Mouse (Mus musculus): ENCODE data around the gene Nomo1. TPM values are rescaled to one million over a fixed set of nuclear protein-coding genes. Genes with fewer than 3 reads are reported as not detected.

The Nomo1 gene
- polyA plus RNA-seq, 1 experiment from 2014 or later, result 26.8 TPM

DNA sequence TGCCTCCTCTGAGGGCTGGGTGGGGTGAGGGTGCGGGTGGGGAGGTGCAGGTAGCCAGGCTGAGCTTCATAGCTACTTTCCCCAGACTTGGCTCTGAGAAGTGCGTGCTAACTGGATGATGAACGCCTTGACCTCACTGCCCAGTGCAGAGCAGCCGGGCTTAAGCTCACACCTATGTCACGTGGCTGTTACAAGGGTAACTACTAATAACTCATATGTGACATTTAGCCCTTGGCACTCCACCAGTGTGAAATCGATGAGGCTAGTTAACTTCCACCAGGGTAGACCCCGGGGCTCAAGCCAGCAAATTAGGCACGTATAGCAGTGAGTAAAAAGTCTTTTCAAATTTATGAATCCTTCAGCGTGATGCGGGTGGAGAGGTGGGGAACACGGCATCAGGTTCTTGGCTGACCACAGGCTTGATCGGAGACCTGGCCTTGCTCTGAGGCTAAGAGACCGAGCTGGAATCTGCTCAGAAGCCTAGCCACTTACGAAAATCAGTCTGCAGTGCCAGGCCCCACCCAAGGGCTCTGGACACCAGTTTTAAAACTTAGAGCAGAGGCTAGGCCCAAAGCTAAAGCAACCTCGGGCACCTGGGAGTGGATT is 77.8 kb downstream of the Nomo1 start:
- no peaks in the 10 kb centered on the region for H3K36me3 ChIP-seq (replicated peaks)
- H3K27ac ChIP-seq (replicated peaks), result no peak overlapping the region
- no peaks in the 10 kb centered on the region for H3K9me3 ChIP-seq
- 88% methylated on average over 15 of the region's 15 CpGs for WGBS
- no peak overlapping the region for H3K4me3 ChIP-seq
- peaks cover 25% of the 10 kb centered on the region for H3K4me1 ChIP-seq
- DNase-seq (ENCODE audit: low spot score), result no peak
- H3K27me3 ChIP-seq (replicated peaks; ENCODE audit: low read depth, poor library complexity, severe bottlenecking), result no peaks in the 10 kb centered on the region; the same call in 1 of the 2 replicates

- H3K36me3 ChIP-seq (replicated peaks), result no peaks in the 10 kb centered on the region
- peaks cover 32% of the 10 kb centered on the region for H3K4me1 ChIP-seq
- 64% methylated on average over 6 of the region's 6 CpGs for WGBS
- H3K27ac ChIP-seq (replicated peaks), result no peak overlapping the region
- no peaks in the 10 kb centered on the region for H3K9me3 ChIP-seq
- DNase-seq (ENCODE audit: low spot score), result no peak
- no peaks in the 10 kb centered on the region; the same call in 1 of the 2 replicates for H3K27me3 ChIP-seq (replicated peaks; ENCODE audit: low read depth, poor library complexity, severe bottlenecking)
- no peak overlapping the region for H3K4me3 ChIP-seq
Measured at GRCm38 (mm10) chr7:46111938-46112337, 78.4 kb downstream of the Nomo1 start.

DNA sequence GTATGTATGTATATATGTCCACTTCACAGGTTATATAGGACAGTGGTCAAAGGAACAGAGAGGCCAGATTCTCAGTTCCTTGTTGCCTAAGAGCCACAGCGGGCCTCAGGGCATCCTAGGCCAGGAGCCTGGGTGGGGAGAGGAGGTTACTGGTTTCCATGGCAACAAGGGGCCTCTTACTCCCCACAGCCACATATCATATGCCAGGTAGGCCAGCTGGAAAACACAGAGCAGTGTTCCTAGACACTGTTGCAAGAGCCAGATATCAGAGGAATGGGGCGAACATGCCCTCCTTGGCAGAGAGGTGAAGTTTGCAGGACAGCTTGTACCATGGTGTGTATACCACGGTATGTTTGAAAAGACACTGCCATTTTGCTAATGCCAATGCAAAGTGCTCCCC is 79.9 kb downstream of the Nomo1 start:
- DNase-seq (ENCODE audit: low spot score), result peak; percentile 36
- Histone ChIP-seq H3K9me3 (no peaks in the 10 kb centered on the region), H3K27ac (replicated peaks) (no peak overlapping the region), H3K36me3 (replicated peaks) (no peaks in the 10 kb centered on the region), H3K4me3 (no peak overlapping the region), H3K27me3 (replicated peaks; ENCODE audit: low read depth, poor library complexity, severe bottlenecking) (no peaks in the 10 kb centered on the region; the same call in 1 of the 2 replicates), H3K4me1 (peaks cover 32% of the 10 kb centered on the region)
- WGBS, result 68% methylated on average over 3 of the region's 3 CpGs

DNA sequence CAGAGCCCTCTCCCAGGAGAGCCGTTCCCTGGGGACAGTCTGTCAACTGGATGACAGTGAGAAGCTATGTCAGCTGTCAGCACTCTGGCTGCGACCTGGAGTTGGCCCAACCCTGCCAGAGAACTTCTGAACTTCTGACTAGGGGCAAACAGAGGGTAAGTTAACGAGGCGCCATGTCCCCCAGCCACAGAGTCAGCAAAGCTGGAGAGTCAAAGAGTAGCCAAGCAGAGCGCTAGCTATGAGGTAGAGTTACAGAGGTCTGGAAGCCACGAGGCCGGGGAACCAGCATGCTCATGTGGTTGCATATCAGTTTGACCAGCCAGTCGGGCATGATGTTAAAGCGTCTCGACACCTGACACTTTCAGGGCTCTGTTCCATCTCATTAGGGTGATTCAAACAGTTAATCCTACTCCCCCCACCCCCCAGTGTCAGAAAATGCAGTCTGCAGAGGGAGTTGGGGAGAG is 82.7 kb downstream of the Nomo1 start:
- H3K36me3 ChIP-seq (replicated peaks), result no peaks in the 10 kb centered on the region
- no peaks in the 10 kb centered on the region for H3K9me3 ChIP-seq
- 58% methylated on average over 10 of the region's 10 CpGs for WGBS
- no peak overlapping the region for H3K4me3 ChIP-seq
- peaks cover 32% of the 10 kb centered on the region for H3K4me1 ChIP-seq
- DNase-seq (ENCODE audit: low spot score), result peak; percentile 42
- H3K27me3 ChIP-seq (replicated peaks; ENCODE audit: low read depth, poor library complexity, severe bottlenecking), result no peaks in the 10 kb centered on the region
- no peak overlapping the region for H3K27ac ChIP-seq (replicated peaks)

DNA sequence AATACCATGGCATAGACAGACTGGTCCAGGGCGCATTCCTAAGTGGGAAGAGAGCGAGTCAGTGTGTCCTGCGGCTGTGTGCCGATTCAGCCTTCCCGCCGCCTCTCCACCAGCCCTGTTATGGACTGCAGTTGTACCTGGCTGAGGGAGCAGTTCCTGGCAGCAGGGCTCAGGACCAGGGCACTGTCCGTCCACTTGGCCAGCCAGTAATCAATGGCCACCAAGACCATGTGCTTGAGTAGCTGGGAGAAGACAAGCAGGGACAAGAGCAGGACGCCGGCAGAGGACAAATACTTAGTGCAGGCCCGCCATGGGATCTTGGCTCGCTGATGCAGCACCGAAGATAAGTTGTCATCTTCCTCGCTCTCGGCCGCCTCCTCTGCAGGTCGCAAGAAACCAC is 83.5 kb downstream of the Nomo1 start:
- H3K9me3 ChIP-seq, result no peaks in the 10 kb centered on the region
- DNase-seq (ENCODE audit: low spot score), result no peak
- peak overlapping the region; percentile 7; the same call in 1 of the 2 replicates for H3K27ac ChIP-seq (replicated peaks)
- 93% methylated on average over 16 of the region's 16 CpGs for WGBS
- no peak overlapping the region for H3K4me3 ChIP-seq
- no peaks in the 10 kb centered on the region for H3K27me3 ChIP-seq (replicated peaks; ENCODE audit: low read depth, poor library complexity, severe bottlenecking)
- H3K36me3 ChIP-seq (replicated peaks), result no peaks in the 10 kb centered on the region
- H3K4me1 ChIP-seq, result peaks cover 29% of the 10 kb centered on the region

GRCm38 (mm10) chr7:46122964-46123363 is 89.5 kb downstream of the Nomo1 start:
- WGBS, result 44% methylated on average over 4 of the region's 4 CpGs
- Histone ChIP-seq H3K27ac (replicated peaks) (0 out of 2 replicates have a peak overlapping the region, but pooled peaks have one; percentile 16), H3K4me3 (no peak overlapping the region), H3K4me1 (peaks cover 30% of the 10 kb centered on the region), H3K9me3 (no peaks in the 10 kb centered on the region), H3K36me3 (replicated peaks) (no peaks in the 10 kb centered on the region), H3K27me3 (replicated peaks; ENCODE audit: low read depth, poor library complexity, severe bottlenecking) (no peaks in the 10 kb centered on the region)
- DNase-seq (ENCODE audit: low spot score), result peak; percentile 33

GRCm38 (mm10) chr7:46124460-46124859 is 91.0 kb downstream of the Nomo1 start:
- no peak overlapping the region; the same call in 1 of the 2 replicates for H3K27ac ChIP-seq (replicated peaks)
- H3K4me3 ChIP-seq, result no peak overlapping the region
- WGBS, result 77% methylated on average over 6 of the region's 6 CpGs
- no peak for DNase-seq (ENCODE audit: low spot score)
- H3K27me3 ChIP-seq (replicated peaks; ENCODE audit: low read depth, poor library complexity, severe bottlenecking), result no peaks in the 10 kb centered on the region
- H3K9me3 ChIP-seq, result no peaks in the 10 kb centered on the region
- peaks cover 39% of the 10 kb centered on the region for H3K4me1 ChIP-seq
- H3K36me3 ChIP-seq (replicated peaks), result no peaks in the 10 kb centered on the region

DNA sequence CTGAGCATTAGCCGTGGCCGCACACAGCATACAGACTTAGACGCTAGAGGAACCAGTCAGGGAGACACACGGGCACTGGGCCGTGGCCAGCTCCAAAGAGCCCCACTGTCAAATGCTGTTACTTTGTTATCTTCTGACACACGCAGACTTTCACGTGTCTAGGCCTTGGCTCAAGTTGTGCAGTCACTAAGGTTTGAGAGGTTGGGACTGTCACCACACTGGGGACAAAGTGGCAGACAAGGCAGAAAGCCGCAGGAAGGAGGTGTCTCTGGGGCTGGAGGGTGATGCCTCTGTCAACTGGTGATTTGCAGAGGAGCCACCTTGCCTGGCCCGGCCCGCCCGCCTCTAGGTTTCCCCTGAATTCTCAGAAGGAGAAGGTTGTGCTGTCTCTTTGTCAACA is 91.8 kb downstream of the Nomo1 start:
- H3K36me3 ChIP-seq (replicated peaks), result no peaks in the 10 kb centered on the region
- no peak overlapping the region for H3K4me3 ChIP-seq
- H3K9me3 ChIP-seq, result no peaks in the 10 kb centered on the region
- no peak overlapping the region for H3K27ac ChIP-seq (replicated peaks)
- H3K27me3 ChIP-seq (replicated peaks; ENCODE audit: low read depth, poor library complexity, severe bottlenecking), result no peaks in the 10 kb centered on the region
- no peak for DNase-seq (ENCODE audit: low spot score)
- H3K4me1 ChIP-seq, result peaks cover 43% of the 10 kb centered on the region
- 88% methylated on average over 11 of the region's 11 CpGs for WGBS

DNA sequence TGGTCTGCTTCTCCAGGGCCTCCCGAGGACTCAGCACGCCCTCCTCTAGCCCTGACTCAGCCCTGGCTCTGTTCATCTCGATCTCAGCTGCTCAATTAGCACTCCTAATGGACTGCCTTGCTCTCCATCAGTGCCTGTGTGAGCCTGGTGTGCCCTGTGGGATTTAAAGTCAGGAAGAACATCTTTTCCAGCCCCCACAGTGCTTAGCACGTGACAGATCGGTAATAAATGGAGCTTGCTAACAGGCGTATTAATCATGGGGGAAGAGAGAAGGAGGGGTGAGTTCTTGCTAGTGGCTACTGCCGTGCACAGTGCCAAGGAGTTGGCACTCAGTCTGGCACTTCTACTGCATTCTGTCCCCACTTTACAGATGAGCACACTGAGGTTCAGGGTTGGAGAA is 94.7 kb downstream of the Nomo1 start:
- Histone ChIP-seq H3K36me3 (replicated peaks) (no peaks in the 10 kb centered on the region), H3K4me1 (peaks cover 51% of the 10 kb centered on the region), H3K27me3 (replicated peaks; ENCODE audit: low read depth, poor library complexity, severe bottlenecking) (peaks cover 12% of the 10 kb centered on the region), H3K27ac (replicated peaks) (no peak overlapping the region), H3K4me3 (no peak overlapping the region), H3K9me3 (no peaks in the 10 kb centered on the region)
- WGBS, result 69% methylated on average over 7 of the region's 7 CpGs
- DNase-seq (ENCODE audit: low spot score), result no peak

DNA sequence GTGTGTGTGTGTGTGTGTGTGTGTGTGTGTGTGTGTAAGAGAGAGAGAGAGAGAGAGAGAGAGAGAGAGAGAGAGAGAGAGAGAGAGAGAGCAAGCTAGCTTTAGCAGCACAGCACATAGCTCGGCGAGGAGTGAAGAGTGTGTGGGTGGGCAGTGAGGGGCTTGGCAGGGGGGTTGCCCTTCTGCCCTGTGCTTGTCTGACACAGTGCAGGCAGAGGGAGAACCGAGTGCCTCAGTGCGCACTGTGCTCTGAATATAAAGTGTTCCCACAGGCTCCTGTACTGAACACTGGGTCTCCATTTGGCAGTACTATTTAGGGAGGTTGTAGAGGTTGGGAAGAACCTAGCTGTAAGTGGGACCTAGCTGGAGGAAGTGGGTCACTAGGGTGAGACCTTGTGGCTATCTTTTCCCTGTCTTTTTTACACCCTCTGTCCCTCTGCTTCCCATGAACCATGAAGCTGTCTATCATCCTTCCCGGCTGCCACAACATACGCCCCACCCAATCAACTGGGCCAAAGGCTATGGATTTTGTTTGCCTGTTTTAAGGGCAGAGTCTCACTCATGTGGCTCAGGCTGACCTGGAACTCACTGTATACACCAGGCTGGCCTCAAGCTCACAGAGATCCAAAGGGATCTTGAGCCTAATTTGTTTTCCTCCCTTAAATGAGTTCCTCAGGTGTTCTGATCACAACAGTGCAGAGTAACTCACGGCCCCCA is 96.1 kb downstream of the Nomo1 start:
- H3K4me1 ChIP-seq, result peaks cover 54% of the 10 kb centered on the region
- WGBS, result 54% methylated on average over 7 of the region's 7 CpGs

GRCm38 (mm10) chr7:46130723-46131122 is 97.2 kb downstream of the Nomo1 start:
- Histone ChIP-seq H3K4me1 (peaks cover 51% of the 10 kb centered on the region), H3K36me3 (replicated peaks) (no peaks in the 10 kb centered on the region), H3K27ac (replicated peaks) (no peak overlapping the region), H3K9me3 (no peaks in the 10 kb centered on the region), H3K27me3 (replicated peaks; ENCODE audit: low read depth, poor library complexity, severe bottlenecking) (peaks cover 21% of the 10 kb centered on the region), H3K4me3 (no peak overlapping the region)
- no peak for DNase-seq (ENCODE audit: low spot score)
- 72% methylated on average over 7 of the region's 7 CpGs for WGBS

More for the DNA sequence above, 96.1 kb downstream of the Nomo1 start:
- H3K4me3 ChIP-seq, result no peak overlapping the region
- H3K9me3 ChIP-seq, result no peaks in the 10 kb centered on the region
- DNase-seq (ENCODE audit: low spot score), result no peak
- no peaks in the 10 kb centered on the region for H3K36me3 ChIP-seq (replicated peaks)
- H3K27ac ChIP-seq (replicated peaks), result no peak overlapping the region
- H3K27me3 ChIP-seq (replicated peaks; ENCODE audit: low read depth, poor library complexity, severe bottlenecking), result peaks cover 19% of the 10 kb centered on the region

- 23% methylated on average over 3 of the region's 3 CpGs for WGBS
- H3K27ac ChIP-seq (replicated peaks), result no peak overlapping the region
Measured at GRCm38 (mm10) chr7:46131266-46131665, 97.8 kb downstream of the Nomo1 start.

GRCm38 (mm10) chr7:46131806-46132205 is 98.3 kb downstream of the Nomo1 start:
- H3K4me1 ChIP-seq, result peaks cover 48% of the 10 kb centered on the region
- WGBS, result 73% methylated on average over 8 of the region's 8 CpGs

More at GRCm38 (mm10) chr7:46131266-46131665, 97.8 kb downstream of the Nomo1 start:
- no peak for DNase-seq (ENCODE audit: low spot score)
- no peak overlapping the region for H3K4me3 ChIP-seq
- peaks cover 21% of the 10 kb centered on the region for H3K27me3 ChIP-seq (replicated peaks; ENCODE audit: low read depth, poor library complexity, severe bottlenecking)
- no peaks in the 10 kb centered on the region for H3K36me3 ChIP-seq (replicated peaks)
- peaks cover 51% of the 10 kb centered on the region for H3K4me1 ChIP-seq
- no peaks in the 10 kb centered on the region for H3K9me3 ChIP-seq

More at GRCm38 (mm10) chr7:46131806-46132205, 98.3 kb downstream of the Nomo1 start:
- peaks cover 21% of the 10 kb centered on the region for H3K27me3 ChIP-seq (replicated peaks; ENCODE audit: low read depth, poor library complexity, severe bottlenecking)
- no peak overlapping the region for H3K4me3 ChIP-seq
- no peak for DNase-seq (ENCODE audit: low spot score)
- no peak overlapping the region for H3K27ac ChIP-seq (replicated peaks)
- no peaks in the 10 kb centered on the region for H3K9me3 ChIP-seq
- no peaks in the 10 kb centered on the region for H3K36me3 ChIP-seq (replicated peaks)
